Mouse (Mus musculus) limb, embryonic 13.5 days (tissue): ENCODE measurements around the gene Gm49388. TPM values are rescaled to one million over a fixed set of nuclear protein-coding genes. Genes with fewer than 3 reads are reported as not detected.

Source experiments
- ATAC-seq: fragments of 200-750 bp; cut with Nextera tagmentation; 2 replicates; pipeline ENCODE4 v1.8.0; 2017; ENCODE audit warnings: low read depth, moderate number of reproducible peaks, moderate TSS enrichment; ENCODE audit not compliant: low FRiP score
- H3K27ac ChIP-seq: fragments of 300-500 bp; sonication (generic); 2 replicates; pipeline ENCODE4 v1.5.1; 2015; ENCODE audit warnings: inconsistent platforms, mild to moderate bottlenecking, moderate library complexity
- H3K27me3 ChIP-seq: fragments of 300-500 bp; sonication (generic); 2 replicates; pipeline ENCODE4 v1.6.1; 2015; ENCODE audit warnings: mild to moderate bottlenecking, inconsistent platforms
- H3K36me3 ChIP-seq: fragments of 300-500 bp; sonication (generic); 2 replicates; pipeline ENCODE4 v1.6.1; 2015; ENCODE audit warnings: inconsistent platforms, mild to moderate bottlenecking, moderate library complexity
- H3K4me1 ChIP-seq: fragments of 300-500 bp; sonication (generic); 2 replicates; pipeline ENCODE4 v1.6.1; 2015; ENCODE audit warnings: inconsistent platforms
- H3K4me2 ChIP-seq: fragments of 300-500 bp; sonication (generic); replicated peaks from 2 replicates; pipeline ENCODE4 v1.6.1; 2015; ENCODE audit warnings: inconsistent platforms, mild to moderate bottlenecking, moderate library complexity
- H3K4me3 ChIP-seq: fragments of 300-500 bp; sonication (generic); 2 replicates; pipeline ENCODE4 v1.5.1; 2015; ENCODE audit warnings: moderate library complexity, mild to moderate bottlenecking, inconsistent platforms
- H3K9ac ChIP-seq: fragments of 300-500 bp; sonication (generic); 2 replicates; pipeline ENCODE4 v1.6.1; 2015; ENCODE audit warnings: mild to moderate bottlenecking, inconsistent platforms
- H3K9me3 ChIP-seq: fragments of 300-500 bp; sonication (generic); 2 replicates; pipeline ENCODE4 v1.6.1; 2016; ENCODE audit warnings: inconsistent platforms
- WGBS: fragments of 180-500 bp; shearing (Covaris S2); methylation state at CpG from one replicate; pipeline ENCODE4 v1.1.7; 2015; 5-methylcytosine and 5-hydroxymethylcytosine counted together
- polyA plus RNA-seq: library from polyadenylated mRNA; unstranded; fragments of >200 nt; fragmentation: Nextera tagmentation; extraction: Ambion mirVana; gene quantifications from 2 replicates; pipeline ENCODE4 v1.2.1, GENCODE M21; 2015

Gm49388 gene
- polyA plus RNA-seq, 1 experiment from 2014 or later, result not detected

DNA sequence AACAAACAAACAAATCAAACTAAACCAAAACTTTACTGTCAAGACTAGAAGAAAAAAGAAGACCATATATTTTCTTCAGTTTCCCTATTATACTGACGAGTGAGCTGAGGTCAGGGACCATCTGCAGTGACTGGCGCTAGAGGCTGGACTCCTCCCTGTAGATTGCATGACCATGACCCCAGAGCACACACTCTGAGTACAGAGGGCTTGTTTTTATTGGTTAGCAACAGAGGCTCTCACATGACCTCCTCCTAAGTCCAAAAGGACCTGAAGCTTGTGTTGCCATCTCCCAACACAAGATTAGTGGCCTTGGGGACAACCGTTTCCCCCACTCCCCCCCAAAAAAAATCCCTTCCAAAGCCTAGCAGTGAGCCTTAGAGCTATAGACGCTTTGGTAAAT is 28.4 kb downstream of the Gm49388 start:
- ATAC-seq, result no peak
- H3K27me3 ChIP-seq, result no peaks in the 10 kb centered on the region
- H3K4me3 ChIP-seq, result no peak overlapping the region
- H3K36me3 ChIP-seq, result peaks cover 72% of the 10 kb centered on the region
- H3K27ac ChIP-seq, result no peak overlapping the region
- H3K9me3 ChIP-seq, result no peaks in the 10 kb centered on the region
- H3K4me1 ChIP-seq, result 0 out of 2 replicates have a peak, but pooled peaks cover 6% of the 10 kb centered on the region
- 84% methylated on average over 4 of the region's 4 CpGs for WGBS
- H3K9ac ChIP-seq, result no peak overlapping the region
- no peak overlapping the region for H3K4me2 ChIP-seq

DNA sequence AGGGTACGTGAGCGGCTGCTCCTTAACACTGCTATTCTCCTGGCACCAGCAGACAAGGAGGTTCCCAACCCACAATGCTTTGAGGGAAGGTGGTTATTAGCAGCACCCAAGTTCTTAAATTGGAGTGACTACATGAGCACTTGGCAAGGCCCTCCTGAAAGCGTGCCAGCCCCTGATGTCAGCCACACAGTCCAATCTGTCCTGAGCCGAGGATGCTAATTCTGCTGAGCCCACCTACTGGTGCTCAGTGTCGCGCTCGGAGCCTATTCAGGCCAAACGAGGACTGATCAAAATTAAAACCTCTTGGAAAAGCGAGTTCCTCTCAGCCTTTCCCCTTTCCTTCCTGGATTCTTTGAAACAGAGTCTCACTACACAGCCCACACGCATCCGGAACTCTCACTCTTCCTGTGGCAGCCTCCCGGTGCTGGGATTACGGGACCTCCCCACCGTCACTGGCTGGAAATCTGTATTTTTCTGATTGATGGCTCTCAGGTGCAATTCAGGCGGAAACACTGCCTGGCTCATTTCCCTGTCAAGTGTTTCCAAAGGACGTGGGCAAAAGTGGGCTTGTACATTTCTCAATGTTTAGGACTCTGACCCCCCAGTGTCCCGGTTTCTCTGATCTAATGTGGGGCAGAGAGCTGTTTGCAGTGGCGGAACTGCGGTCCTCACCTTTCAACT is 29.0 kb downstream of the Gm49388 start:
- Histone ChIP-seq H3K4me2 (no peak overlapping the region), H3K36me3 (peaks cover 66% of the 10 kb centered on the region)
- WGBS, result 80% methylated on average over 19 of the region's 19 CpGs

DNA sequence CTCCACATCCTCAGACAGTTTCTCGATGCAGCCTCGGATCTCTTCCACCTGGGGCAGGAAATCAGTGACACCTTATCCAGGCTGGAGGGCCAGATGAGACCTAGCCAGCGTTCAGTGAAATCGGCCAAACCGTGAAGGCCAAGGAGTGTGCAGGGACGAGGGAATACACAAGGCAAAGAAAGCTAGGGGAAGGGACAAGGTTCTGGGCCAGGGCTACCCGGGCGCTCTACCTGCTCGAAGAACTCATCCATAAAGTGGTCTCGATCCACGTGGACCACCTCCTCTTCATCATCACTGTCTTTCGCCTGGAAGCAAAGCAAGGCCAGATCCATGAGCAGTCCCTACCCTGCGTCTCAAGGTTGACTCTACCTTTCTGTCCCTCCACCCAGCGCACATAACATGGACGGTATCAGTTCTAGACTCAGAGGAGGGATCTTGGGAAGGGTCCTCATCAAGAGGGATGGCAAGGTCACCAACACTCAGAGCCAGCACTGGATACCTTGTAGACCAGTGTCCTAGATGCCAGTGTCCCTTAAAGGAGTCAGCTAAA is 29.8 kb downstream of the Gm49388 start:
- no peak overlapping the region for H3K4me2 ChIP-seq
- H3K9ac ChIP-seq, result no peak overlapping the region
- no peak overlapping the region for H3K4me3 ChIP-seq
- WGBS, result 89% methylated on average over 15 of the region's 15 CpGs
- 0 out of 2 replicates have a peak, but pooled peaks cover 6% of the 10 kb centered on the region for H3K4me1 ChIP-seq
- no peak for ATAC-seq
- no peak overlapping the region for H3K27ac ChIP-seq
- H3K27me3 ChIP-seq, result no peaks in the 10 kb centered on the region
- H3K9me3 ChIP-seq, result no peaks in the 10 kb centered on the region
- H3K36me3 ChIP-seq, result peaks cover 58% of the 10 kb centered on the region

More for the DNA sequence above, 29.0 kb downstream of the Gm49388 start:
- Histone ChIP-seq H3K9me3 (no peaks in the 10 kb centered on the region), H3K4me1 (0 out of 2 replicates have a peak, but pooled peaks cover 6% of the 10 kb centered on the region), H3K4me3 (no peak overlapping the region), H3K27ac (no peak overlapping the region), H3K27me3 (no peaks in the 10 kb centered on the region), H3K9ac (no peak overlapping the region)
- ATAC-seq, result no peak

DNA sequence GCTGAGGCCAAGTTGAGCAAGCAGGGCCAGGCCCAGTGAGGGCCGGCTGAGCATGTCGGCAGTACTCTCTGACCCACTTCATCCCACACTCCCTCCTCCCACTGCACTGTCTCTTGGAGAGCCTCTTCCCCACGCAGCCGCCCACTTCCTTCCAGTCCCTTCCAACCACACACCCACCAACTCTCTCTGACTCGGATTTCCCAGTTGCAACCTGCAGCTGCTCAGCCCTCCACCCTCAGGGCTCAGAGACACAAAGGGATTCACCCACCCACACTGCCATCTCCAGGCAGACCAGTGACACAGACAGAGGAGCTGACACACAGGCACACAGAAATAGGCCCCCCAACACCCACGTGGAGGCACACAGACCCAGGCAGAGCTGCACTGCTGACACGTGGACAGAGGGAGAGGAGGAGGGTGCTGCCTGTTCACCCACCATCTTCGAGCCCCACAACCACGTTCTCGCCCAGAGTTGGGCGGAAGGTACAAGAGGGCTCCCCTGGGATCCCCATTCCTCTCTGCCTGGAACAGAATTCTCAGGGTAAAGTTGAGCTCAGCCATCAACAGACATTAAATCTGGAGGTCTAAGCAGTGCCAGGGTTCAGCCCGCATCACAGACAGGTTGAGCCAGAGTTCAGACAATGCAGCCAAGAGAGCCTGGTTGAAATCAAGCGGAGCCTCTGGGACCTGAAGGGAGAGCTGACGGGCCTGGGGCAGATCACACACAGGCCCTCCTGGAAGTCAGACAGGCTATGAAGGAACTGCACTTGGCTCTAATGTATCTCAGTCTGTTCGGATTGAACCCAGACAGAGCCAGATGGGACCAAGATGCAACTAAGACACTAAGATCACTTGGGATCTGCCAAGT is 30.8 kb downstream of the Gm49388 start:
- 75% methylated on average over 15 of the region's 15 CpGs for WGBS
- ATAC-seq, result no peak
- peaks cover 48% of the 10 kb centered on the region for H3K36me3 ChIP-seq
- H3K9ac ChIP-seq, result 0 out of 2 replicates have a peak overlapping the region, but pooled peaks have one; percentile 13
- no peaks in the 10 kb centered on the region for H3K9me3 ChIP-seq
- H3K27me3 ChIP-seq, result no peaks in the 10 kb centered on the region
- no peak overlapping the region for H3K27ac ChIP-seq
- H3K4me1 ChIP-seq, result 0 out of 2 replicates have a peak, but pooled peaks cover 6% of the 10 kb centered on the region
- no peak overlapping the region for H3K4me3 ChIP-seq
- H3K4me2 ChIP-seq, result no peak overlapping the region

DNA sequence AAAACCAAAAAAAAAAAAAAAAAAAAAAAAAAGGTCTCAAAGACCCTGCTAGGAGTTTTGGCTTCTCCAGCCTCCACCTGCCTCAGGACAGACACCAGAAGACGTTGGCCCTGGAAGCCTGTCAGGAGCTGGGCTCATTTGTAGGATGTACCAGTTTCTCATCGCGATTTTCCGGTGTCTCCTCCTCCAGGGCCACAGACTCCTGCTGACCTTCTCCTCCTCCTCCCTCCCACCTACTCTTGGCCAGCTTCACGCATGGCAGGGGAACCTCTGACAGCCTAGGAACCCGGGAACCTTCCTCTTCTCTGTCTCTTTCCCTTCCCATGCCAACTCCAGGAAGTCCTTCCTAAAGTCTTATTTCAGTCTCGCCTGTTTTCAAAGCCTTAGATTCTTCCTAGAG is 31.6 kb downstream of the Gm49388 start:
- Histone ChIP-seq H3K9ac (no peak overlapping the region), H3K4me2 (no peak overlapping the region), H3K27ac (no peak overlapping the region), H3K9me3 (no peaks in the 10 kb centered on the region), H3K27me3 (no peaks in the 10 kb centered on the region), H3K4me3 (no peak overlapping the region), H3K4me1 (0 out of 2 replicates have a peak, but pooled peaks cover 6% of the 10 kb centered on the region), H3K36me3 (peaks cover 39% of the 10 kb centered on the region)
- 74% methylated on average over 7 of the region's 7 CpGs for WGBS
- no peak for ATAC-seq

GRCm38 (mm10) chr7:127817776-127818175 is 32.4 kb downstream of the Gm49388 start:
- no peaks in the 10 kb centered on the region for H3K9me3 ChIP-seq
- H3K27ac ChIP-seq, result no peak overlapping the region
- no peak for ATAC-seq
- no peak overlapping the region for H3K4me2 ChIP-seq
- WGBS, result 98% methylated on average over 5 of the region's 5 CpGs
- H3K4me3 ChIP-seq, result no peak overlapping the region
- H3K9ac ChIP-seq, result no peak overlapping the region
- H3K36me3 ChIP-seq, result peaks cover 32% of the 10 kb centered on the region
- peaks cover 12% of the 10 kb centered on the region for H3K4me1 ChIP-seq
- H3K27me3 ChIP-seq, result no peaks in the 10 kb centered on the region

DNA sequence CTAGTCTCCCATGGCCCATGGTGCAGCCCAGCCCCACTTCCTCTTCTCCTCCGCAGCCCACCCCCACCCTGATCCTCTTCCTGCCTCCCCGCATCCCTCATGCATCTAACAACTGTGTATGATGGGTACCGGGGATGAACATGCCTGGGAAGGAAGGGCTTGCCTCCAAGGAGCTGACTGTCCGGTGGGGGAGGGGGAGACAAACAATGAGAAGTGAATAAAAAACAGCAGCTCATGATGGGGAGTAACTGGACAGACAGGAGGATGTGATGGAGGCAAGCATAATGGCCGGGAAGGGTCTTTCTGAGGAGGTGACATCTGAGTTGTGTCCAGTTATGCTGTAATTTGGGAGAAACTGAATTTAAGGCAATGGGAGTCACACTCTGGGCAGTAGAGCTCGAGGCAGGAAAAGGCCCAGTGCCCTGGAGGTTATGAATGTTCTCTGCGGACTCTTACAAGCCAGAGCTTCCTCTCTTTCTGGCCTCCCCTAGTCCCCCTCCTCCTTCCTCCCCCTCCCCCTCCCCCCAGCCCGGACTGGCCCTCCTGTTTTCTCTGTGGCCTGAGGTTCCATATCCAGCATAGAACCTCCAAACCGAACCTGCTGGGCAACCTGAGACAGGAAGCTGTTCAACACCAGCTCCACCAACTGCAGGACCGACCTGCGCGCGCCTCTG is 35.6 kb downstream of the Gm49388 start:
- Histone ChIP-seq H3K4me2 (no peak overlapping the region), H3K36me3 (peaks cover 7% of the 10 kb centered on the region), H3K4me3 (no peak overlapping the region), H3K9ac (no peak overlapping the region), H3K9me3 (no peaks in the 10 kb centered on the region), H3K27ac (no peak overlapping the region; the same call in 1 of the 2 replicates), H3K27me3 (no peaks in the 10 kb centered on the region), H3K4me1 (peaks cover 28% of the 10 kb centered on the region)
- 60% methylated on average over 13 of the region's 13 CpGs for WGBS
- ATAC-seq, result no peak

GRCm38 (mm10) chr7:127822494-127822893 is 37.1 kb downstream of the Gm49388 start:
- Histone ChIP-seq H3K27me3 (no peaks in the 10 kb centered on the region), H3K9me3 (no peaks in the 10 kb centered on the region), H3K27ac (no peak overlapping the region), H3K4me3 (no peak overlapping the region), H3K9ac (no peak overlapping the region), H3K4me1 (peaks cover 25% of the 10 kb centered on the region), H3K4me2 (peak overlapping the region; percentile 82), H3K36me3 (peaks cover 6% of the 10 kb centered on the region)
- no peak for ATAC-seq
- WGBS, result 80% methylated on average over 3 of the region's 3 CpGs

- Histone ChIP-seq H3K36me3 (no peaks in the 10 kb centered on the region), H3K4me3 (peak overlapping the region; percentile 71), H3K4me2 (peak overlapping the region; percentile 82), H3K9ac (peak overlapping the region; percentile 81), H3K9me3 (no peaks in the 10 kb centered on the region), H3K27ac (peak overlapping the region; percentile 77; the same call in 1 of the 2 replicates), H3K27me3 (no peaks in the 10 kb centered on the region), H3K4me1 (peaks cover 25% of the 10 kb centered on the region)
- 60% methylated on average over 11 of the region's 11 CpGs for WGBS
- peak; percentile 16; the same call in 1 of the 2 replicates for ATAC-seq
Observed at GRCm38 (mm10) chr7:127823236-127824171, 38.1 kb downstream of the Gm49388 start.

GRCm38 (mm10) chr7:127824176-127824871 is 38.9 kb downstream of the Gm49388 start, which contains the start of the genes Stx4a and Stx1b:
Gene Stx4a (plus strand): TSS chr7:127824294.
Gene Stx1b (minus strand): TSS chr7:127824549.
- peak within 1 kb of the TSS; percentile 77; the same call in 1 of the 2 replicates for H3K27ac ChIP-seq
- ATAC-seq, result peak; percentile 77
- peak within 1 kb of the TSS; percentile 82 for H3K4me2 ChIP-seq
- H3K4me3 ChIP-seq, result peak within 1 kb of the TSS; percentile 71
- 3% methylated on average over 29 of the region's 38 CpGs for WGBS
- no peaks in the 10 kb centered on the region for H3K36me3 ChIP-seq
- H3K27me3 ChIP-seq, result no peaks in the 10 kb centered on the region
- no peaks in the 10 kb centered on the region for H3K9me3 ChIP-seq
- peaks cover 25% of the 10 kb centered on the region for H3K4me1 ChIP-seq
- H3K9ac ChIP-seq, result peak within 1 kb of the TSS; percentile 81
